Mouse (Mus musculus) bone marrow macrophage, adult 2 months (primary cell): ENCODE results near the gene Zswim4. TPM values are rescaled to one million over a fixed set of nuclear protein-coding genes. Genes with fewer than 3 reads are reported as not detected.

Experiments
- H3K27ac ChIP-seq: 2 replicates; pipeline ENCODE4 v1.5.1; 2012; ENCODE audit warnings: low read depth, low read length; ENCODE audit not compliant: insufficient read depth
- H3K4me1 ChIP-seq: 2 replicates; pipeline ENCODE4 v1.6.1; 2012; ENCODE audit warnings: low read length; ENCODE audit not compliant: control insufficient read depth, insufficient read depth
- H3K4me3 ChIP-seq: 2 replicates; pipeline ENCODE4 v1.5.1; 2012; ENCODE audit warnings: mild to moderate bottlenecking, low read length, moderate library complexity; ENCODE audit not compliant: insufficient read depth
- CTCF ChIP-seq: IDR thresholded peaks from 2 replicates; pipeline ENCODE4 v1.5.1; 2012; ENCODE audit warnings: low read depth, mild to moderate bottlenecking, low read length, moderate library complexity
- POLR2A ChIP-seq: IDR thresholded peaks from 2 replicates; pipeline ENCODE4 v1.6.1; 2012; ENCODE audit warnings: mild to moderate bottlenecking, low read depth, low read length, borderline replicate concordance
- polyA plus RNA-seq: library from polyadenylated mRNA; stranded (reverse); fragments of >200 nt; gene quantifications from 2 replicates; pipeline ENCODE4 v1.2.4, GENCODE M21; 2012; ENCODE audit not compliant: missing spikeins, insufficient read depth, insufficient read length

The Zswim4 gene
- polyA plus RNA-seq, 1 experiment = 10.9 TPM

DNA sequence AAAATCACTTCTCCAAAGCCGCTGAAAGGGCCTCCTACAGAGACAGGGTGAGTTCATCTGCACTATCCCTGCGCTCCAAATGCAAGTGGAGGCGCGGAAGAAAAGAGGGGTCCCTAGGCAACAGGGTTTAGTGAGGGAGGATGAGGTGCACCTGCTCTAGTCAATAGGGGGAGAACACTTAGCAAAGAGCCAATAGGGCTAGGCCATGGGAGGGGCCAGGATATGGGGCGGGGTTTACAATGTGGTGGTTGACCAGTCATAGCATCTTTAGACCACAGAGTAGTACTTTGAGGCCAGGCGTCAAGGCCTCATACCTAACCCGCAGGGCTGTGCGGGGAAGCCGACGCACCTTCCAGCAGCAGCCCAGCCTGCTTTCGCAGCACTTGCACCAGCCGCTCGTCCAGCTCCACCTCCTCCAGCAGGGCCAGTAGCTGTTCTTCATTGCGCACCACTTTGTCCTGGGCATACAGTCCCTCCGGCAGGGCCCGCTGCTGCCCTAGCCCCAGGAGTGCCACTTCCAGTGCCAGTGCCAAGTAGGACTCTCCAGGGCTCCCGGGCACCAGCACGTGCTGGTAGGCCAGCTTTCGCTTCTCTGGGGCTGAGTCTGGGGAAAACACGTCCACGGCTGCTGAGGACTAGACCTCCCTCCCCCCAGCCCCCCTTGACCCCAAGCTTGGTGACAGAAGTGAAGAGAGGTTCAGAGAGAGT is 13.4 kb downstream of the Zswim4 start:
- Histone ChIP-seq H3K4me3 (no peak overlapping the region), H3K27ac (peak overlapping the region; percentile 63; the same call in 1 of the 2 replicates), H3K4me1 (peaks cover 37% of the 10 kb centered on the region)
- TF ChIP-seq CTCF (no peak), POLR2A (no peak)

- H3K27ac ChIP-seq = peak overlapping the region; percentile 90
- no peak overlapping the region for H3K4me3 ChIP-seq
- peaks cover 37% of the 10 kb centered on the region for H3K4me1 ChIP-seq
- TF ChIP-seq POLR2A = no peak
Measured at GRCm38 (mm10) chr8:84222566-84223165, 14.2 kb downstream of the Zswim4 start.

DNA sequence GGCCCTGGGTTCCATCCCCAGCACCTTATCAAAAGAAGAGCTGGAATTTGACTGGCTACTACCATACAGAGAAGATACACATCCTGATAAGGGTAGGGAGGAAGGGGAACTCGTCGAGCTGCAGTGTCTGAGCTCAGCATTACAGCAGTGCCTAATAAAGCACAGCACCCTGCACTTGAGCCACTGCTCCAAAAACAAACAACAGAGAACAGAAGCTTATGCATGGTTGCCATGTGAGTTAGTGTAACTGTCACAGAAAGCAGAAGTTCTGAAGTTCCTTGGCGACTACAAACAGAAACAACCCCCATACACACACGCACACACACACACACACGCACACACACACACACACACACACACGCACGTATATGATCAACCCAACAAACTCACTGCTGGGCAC is 16.8 kb downstream of the Zswim4 start:
- TF ChIP-seq POLR2A (no peak), CTCF (no peak)
- Histone ChIP-seq H3K4me3 (no peak overlapping the region), H3K4me1 (peaks cover 37% of the 10 kb centered on the region), H3K27ac (peak overlapping the region; percentile 75)

- H3K4me3 ChIP-seq = no peak overlapping the region
- H3K27ac ChIP-seq = no peak overlapping the region
- TF ChIP-seq CTCF (no peak), POLR2A (no peak)
- peaks cover 32% of the 10 kb centered on the region for H3K4me1 ChIP-seq
Measured at GRCm38 (mm10) chr8:84218143-84218542, 18.7 kb downstream of the Zswim4 start.

GRCm38 (mm10) chr8:84217206-84217605 is 19.6 kb downstream of the Zswim4 start:
- TF ChIP-seq CTCF (no peak), POLR2A (no peak)
- H3K4me3 ChIP-seq = no peak overlapping the region
- H3K4me1 ChIP-seq = peaks cover 25% of the 10 kb centered on the region

GRCm38 (mm10) chr8:84213277-84213676 is 23.6 kb downstream of the Zswim4 start:
- Histone ChIP-seq H3K27ac (no peak overlapping the region), H3K4me1 (peaks cover 5% of the 10 kb centered on the region), H3K4me3 (no peak overlapping the region)
- no peak for TF ChIP-seq POLR2A
- no peak for TF ChIP-seq CTCF

More at GRCm38 (mm10) chr8:84217206-84217605, 19.6 kb downstream of the Zswim4 start:
- no peak overlapping the region for H3K27ac ChIP-seq

DNA sequence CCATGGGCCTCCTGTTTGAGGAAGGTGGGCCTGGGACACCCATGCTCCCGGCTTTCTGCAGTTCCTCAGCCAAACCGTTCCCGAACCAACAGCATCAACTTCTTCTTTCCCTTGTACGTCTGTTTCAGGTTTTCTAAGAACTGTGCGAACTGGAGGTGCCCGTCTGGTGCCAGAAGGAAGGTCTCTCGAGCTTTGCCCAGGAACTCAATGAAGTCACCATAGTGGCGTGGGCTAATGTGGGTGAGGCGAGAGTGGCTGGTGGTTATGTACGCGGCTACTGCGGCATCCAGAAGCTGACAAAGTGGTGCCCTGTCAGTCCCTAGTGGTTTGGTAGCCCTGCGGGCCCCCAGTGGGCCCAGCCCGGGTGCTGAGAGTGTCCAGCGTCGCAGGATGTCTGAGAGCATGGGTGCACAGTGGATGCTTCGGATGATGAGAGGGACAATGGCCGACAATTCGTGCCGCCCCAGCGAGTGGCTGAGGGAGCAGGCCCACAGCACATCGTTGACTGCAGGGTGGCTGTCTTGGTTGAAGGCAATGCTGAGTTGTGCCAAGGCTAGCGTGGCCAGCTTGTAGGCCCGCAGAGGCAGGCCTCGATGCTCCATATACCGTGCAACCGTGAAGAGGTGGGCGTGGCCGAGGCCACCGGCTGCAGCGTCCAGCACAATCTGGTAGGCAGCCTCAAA is 24.8 kb downstream of the Zswim4 start:
- Histone ChIP-seq H3K27ac (no peak overlapping the region), H3K4me1 (peaks cover 16% of the 10 kb centered on the region), H3K4me3 (no peak overlapping the region)
- TF ChIP-seq POLR2A = no peak
- TF ChIP-seq CTCF = no peak

- H3K27ac ChIP-seq = no peak overlapping the region
- H3K4me3 ChIP-seq = no peak overlapping the region
- TF ChIP-seq POLR2A (no peak), CTCF (no peak)
- H3K4me1 ChIP-seq = peaks cover 20% of the 10 kb centered on the region
Measured at GRCm38 (mm10) chr8:84211202-84211601, 25.7 kb downstream of the Zswim4 start.

- Histone ChIP-seq H3K4me1 (peaks cover 29% of the 10 kb centered on the region), H3K27ac (no peak overlapping the region), H3K4me3 (no peak overlapping the region)
- TF ChIP-seq POLR2A (no peak), CTCF (peak; percentile 91)
Measured at GRCm38 (mm10) chr8:84210167-84210791, 26.6 kb downstream of the Zswim4 start.
